Mouse (Mus musculus) 3T3-L1 (cell line): ENCODE results near the gene Bcl2l1.

Experiments
- DNase-seq: peaks from one replicate; pipeline ENCODE4 v3.0.0-alpha.2; 2015; ENCODE audit warnings: low read depth, low spot score

The Bcl2l1 gene

DNA sequence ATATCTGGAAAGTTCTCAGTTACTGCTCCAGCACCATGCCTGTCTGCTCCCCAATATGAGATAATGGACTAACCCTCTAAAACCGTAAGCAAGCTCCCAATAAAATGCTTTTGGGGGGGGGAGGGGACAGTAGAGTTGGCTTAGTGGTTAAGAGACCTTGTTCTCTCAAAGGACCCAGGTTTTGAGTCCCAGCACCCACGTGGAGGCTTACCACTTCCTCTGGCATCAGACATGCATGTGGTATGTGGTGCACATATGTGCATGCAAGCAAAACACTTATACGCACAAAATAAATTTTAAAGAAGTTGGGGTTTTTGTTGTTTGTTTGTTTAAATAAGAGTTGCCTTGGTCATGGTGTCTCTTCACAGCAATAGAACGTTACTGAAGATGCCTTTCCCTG lies 56.2 kb downstream of the Bcl2l1 start:
- DNase-seq: no peak

- no peak for DNase-seq
Observed at GRCm38 (mm10) chr2:152772231-152772630, 59.3 kb downstream of the Bcl2l1 start.

DNA sequence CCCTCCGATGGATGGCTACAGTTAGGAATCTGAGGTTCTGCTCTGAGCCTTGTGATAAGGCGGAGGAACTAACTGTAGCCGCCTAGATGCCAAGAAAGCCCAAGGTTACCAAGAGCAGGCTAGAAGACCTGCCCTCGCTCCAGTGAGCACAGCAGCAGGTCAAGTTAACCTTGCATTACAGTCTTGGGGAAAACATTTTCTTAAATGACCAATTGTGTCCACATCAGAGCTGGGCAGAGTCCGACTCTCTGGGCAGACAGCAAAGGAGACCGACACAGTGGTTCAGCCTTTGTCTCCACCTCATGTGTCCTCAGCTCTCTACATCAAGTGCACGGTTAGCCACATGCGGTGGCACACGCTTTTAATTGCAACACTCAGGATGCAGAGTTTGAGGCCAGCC lies 60.0 kb downstream of the Bcl2l1 start:
- DNase-seq: no peak

- DNase-seq: no peak
Observed at GRCm38 (mm10) chr2:152769677-152770076, 61.9 kb downstream of the Bcl2l1 start.

DNA sequence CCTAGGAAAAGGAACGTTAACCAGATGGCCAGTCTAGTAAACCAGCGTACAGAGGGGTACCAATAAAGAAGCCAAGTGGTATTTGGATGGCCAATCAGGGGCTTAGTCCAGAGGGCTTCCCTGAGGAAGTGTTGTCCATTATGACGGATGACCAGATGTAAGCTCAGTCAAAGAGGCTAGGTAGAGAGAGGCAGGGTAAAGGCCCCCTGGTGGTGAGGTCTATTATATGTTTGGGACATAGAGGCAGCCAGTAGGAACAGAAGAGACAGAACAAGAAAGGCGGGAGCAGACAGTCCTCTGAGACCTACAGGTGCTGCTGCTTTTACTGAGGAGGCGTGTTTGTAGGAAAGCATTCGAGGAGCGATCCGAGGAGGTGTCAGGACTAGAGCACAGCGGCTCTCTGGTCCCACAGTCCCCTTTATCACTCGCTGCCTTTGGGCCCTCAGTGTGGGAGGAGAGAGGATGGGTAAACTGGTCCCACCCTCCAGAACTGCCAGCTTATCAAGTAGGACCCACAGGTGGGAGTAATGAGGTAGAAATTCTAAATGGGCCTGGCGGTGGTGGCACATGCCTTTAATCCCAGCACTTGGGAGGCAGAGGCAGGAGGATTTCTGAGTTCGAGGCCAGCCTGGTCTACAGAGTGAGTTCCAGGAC lies 63.8 kb downstream of the Bcl2l1 start:
- DNase-seq: peak; percentile 83

GRCm38 (mm10) chr2:152766387-152767123 lies 65.0 kb downstream of the Bcl2l1 start:
- peak; percentile 87 for DNase-seq

DNA sequence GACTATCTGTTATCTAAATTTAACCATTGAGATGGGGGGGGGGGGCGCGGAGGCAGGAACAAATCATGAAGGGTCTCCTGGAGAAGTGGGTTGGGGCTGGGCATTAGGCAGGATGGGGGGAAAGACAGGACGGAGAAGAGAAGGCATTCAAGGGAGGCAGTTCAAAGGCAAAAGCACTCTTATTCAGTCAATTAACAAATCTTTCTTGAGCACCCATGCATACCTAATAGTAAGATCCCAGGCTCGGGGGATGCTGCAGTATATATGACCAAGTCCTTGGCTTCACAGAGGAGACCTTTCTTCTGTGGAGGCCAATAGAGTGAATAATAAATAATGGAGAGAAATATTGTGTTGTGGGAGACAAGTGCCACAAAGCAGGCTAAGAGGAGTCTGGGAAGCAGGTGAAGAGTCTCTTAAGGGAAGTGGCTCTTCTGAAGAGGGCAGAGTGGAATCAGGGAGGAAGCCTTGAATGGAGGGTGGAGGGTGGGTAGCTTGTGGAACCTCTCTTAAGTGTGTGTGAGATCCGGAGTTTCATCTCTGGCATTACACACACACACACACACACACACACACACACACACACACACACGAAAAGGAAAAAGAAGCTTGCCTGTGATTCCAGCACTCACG lies 66.4 kb downstream of the Bcl2l1 start:
- DNase-seq: no peak

- no peak for DNase-seq
Observed at GRCm38 (mm10) chr2:152764172-152765044, 67.1 kb downstream of the Bcl2l1 start.

- no peak for DNase-seq
Observed at GRCm38 (mm10) chr2:152763310-152763709, 68.2 kb downstream of the Bcl2l1 start.

DNA sequence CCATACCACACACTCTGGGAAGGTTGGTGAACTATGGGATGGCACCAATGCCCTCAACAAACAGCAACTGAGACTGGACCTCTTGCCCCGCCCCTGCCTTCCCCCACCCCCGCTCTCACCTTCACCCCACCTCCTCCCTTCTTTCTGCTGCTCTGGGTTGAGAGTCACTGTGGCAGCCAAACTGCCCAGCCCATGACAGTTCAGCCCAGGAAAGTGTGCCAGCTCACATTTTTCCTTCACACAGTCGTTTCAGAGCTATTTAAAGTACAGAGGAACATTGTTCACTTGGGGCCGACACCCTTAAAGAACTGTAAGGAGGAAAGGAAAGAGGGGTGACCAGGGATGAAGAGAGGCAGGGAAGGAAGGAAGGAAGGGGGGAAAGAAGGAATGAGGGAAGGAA lies 73.2 kb downstream of the Bcl2l1 start:
- DNase-seq: peak; percentile 61

- DNase-seq: no peak
Observed at GRCm38 (mm10) chr2:152757478-152757877, 74.0 kb downstream of the Bcl2l1 start.

DNA sequence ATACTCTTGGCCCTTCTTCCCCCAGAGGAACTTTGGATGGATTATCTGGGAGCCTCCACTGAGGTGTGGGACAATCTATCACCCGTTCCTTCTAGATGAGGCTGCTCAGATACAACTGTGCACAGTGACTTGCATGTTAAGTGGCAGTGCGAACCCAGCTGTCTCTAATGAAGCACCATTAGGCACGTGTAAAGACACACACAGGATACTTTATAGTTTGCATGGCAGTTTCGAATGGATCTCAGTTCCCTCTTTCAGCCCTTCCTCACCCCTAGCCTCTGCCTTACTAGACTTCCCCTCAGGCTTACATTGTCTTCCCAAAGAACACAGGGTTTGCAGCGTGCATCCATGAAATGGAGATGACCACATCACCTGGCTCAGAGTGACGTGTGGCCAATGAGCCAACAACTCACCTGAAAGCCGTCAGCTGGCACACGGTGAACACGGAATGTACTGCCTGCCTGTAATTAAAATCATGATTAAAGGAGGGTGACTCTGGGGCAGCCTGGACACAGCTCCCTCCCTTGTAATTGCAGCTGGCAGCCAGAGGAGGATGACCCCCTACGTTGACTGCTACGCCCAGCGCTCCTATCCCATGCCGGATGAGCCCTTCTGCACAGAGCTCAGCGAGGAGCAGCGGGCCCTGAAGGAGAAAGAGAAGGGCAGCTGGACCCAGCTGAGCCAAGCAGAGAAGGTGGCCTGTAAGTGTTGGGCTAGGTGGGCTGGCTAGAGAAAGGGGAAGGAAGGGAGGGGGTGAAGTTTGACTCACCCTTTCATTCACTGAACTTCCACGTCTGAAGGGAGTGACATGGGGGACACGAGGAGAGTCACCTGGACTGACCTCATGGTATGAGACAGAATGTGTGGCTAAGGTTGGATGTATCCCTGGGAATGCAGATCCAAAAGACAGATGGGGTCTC lies 74.8 kb downstream of the Bcl2l1 start:
- no peak for DNase-seq

- no peak for DNase-seq
Observed at GRCm38 (mm10) chr2:152753944-152754711, 77.4 kb downstream of the Bcl2l1 start, which contains the start of gene Cox4i2. Gene Cox4i2 (plus strand): TSS chr2:152754173.

DNA sequence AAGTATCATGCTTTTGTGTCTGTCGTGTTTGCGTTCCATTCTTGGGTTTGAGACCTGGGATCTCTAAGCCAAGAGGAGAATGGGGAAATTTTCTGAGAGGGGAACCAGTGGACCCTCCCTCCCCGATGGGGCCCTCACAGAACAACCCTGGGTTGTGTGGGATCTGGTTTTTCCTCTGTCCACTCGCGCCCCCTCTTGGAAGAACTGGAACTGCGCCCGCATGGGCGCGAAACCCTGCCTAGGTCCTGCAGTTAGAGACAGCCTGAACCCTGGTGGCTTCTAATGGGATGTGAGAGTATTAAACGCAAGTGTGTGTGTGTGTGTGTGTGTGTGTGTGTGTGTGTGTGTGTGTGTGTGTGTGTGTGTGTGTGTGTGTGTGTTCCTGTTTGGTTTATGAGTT lies 89.1 kb downstream of the Bcl2l1 start:
- peak; percentile 85 for DNase-seq

GRCm38 (mm10) chr2:152741153-152742041 lies 90.1 kb downstream of the Bcl2l1 start:
- DNase-seq: peak; percentile 99

GRCm38 (mm10) chr2:152740490-152740889 lies 91.0 kb downstream of the Bcl2l1 start:
- peak; percentile 36 for DNase-seq

GRCm38 (mm10) chr2:152739842-152740260 lies 91.7 kb downstream of the Bcl2l1 start:
- peak; percentile 86 for DNase-seq

DNA sequence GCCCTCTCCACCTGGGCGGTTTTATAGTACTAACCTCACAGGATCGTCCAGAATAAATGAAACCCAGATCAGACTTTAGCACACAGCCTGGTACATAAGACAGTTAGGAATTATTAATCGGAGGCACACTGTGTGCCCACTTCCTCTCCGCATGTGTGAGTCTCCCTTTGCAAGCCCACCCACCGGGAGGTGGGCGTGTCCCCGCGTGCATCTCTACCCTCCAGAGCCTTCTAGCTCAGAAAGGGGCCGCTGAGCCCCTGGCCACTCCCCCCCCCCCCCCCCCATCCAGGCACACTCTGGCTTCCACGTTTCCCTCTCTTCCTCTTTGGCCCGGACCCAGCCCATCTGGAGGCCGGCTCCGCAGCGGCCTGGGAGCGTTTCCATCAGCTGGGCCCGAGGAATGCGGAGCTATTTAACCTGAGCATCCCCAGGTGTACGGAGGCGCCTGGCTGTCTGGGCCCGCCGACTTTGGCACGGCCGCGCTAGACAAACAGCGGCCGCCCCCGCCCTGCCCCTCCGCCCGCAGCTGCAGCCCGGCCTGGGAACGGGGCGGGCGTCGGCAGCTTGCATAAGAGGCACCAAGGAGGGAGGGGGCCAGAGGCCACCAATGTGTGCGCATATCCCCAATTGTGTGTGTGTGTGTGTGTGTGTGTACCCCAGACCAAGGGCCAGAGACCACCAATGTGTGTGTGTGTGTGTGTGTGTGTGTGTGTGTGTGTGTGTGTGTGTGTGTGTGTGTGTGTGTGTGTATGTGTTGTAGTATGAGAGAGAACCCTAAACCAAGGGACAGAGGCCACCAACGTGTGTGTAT lies 92.3 kb downstream of the Bcl2l1 start:
- peak; percentile 89 for DNase-seq
